Mouse (Mus musculus): ENCODE measurements at regions not wholly inside any gene's neighbourhood (a gene's known extent, or its start where the extent isn't known, plus 50 kb on each side); places are given as distances from the start of the nearest gene placed in this dataset.
A peak's percentile ranks its signal among the peaks of the same experiment; 100 is the strongest.

GRCm38 (mm10) chr3:103438791-103439354 lies 136.2 kb upstream of the Syt6 start:
- TF ChIP-seq CTCF (IDR thresholded peaks at IDR 0.05; ENCODE audit: low read depth, low read length): peak; percentile 60
- no peak for TF ChIP-seq POLR2A (IDR thresholded peaks at IDR 0.05; ENCODE audit: borderline replicate concordance, low read depth, low read length)
